Mouse (Mus musculus): ENCODE measurements around the gene Gm13199.

GRCm38 (mm10) chr2:5906625-5907024 is 43.9 kb upstream of the Gm13199 start:
- TF ChIP-seq POLR2A (IDR thresholded peaks at IDR 0.05; ENCODE audit: low read depth, low read length), result no peak
- TF ChIP-seq CTCF (IDR thresholded peaks at IDR 0.05; ENCODE audit: borderline replicate concordance, insufficient read depth, low read length), result no peak

Data from embryonic fibroblast, embryonic 13.5 days (primary cell).